12 mouse cellular contexts compared by ENCODE assay signal in genomic region chr1:137091762-137092161, GRCm38 (mm10).
DNase-seq lines count a peak whose midpoint lies in the region; ATAC-seq and TF ChIP-seq lines count a peak whose summit lies in the region.
"Had no signal": no experiment of that assay in that cellular context is flagged by ENCODE, and none has a peak within 500 bp of the region (broad histone marks: within the 10 kb centered on the region; RNA-seq: fewer than 3 reads in every experiment).

No protein-coding gene starts in this region.

- H3K27ac ChIP-seq in lung, embryonic 14.5 days (ENCODE audit: low read depth): no peak overlapping the region
- H3K27ac ChIP-seq: kidney, postnatal 0 days had no signal

- ATAC-seq in lung, embryonic 14.5 days (ENCODE audit: insufficient read depth): no peak

- no peak overlapping the region for H3K4me3 ChIP-seq in lung, embryonic 14.5 days (ENCODE audit: low read depth, low read length)

- H3K36me3 ChIP-seq in lung, embryonic 14.5 days (ENCODE audit: insufficient read depth): no peaks in the 10 kb centered on the region

- no peak overlapping the region for H3K9ac ChIP-seq in lung, embryonic 14.5 days

- peak; percentile 72 for DNase-seq in embryo, embryonic 10 days (ENCODE audit: low spot score)
- no peak for DNase-seq in embryo, embryonic 9.5 days (ENCODE audit: extremely low spot score)
- DNase-seq in lung, embryonic 14.5 days: peak; percentile 20
- DNase-seq in lung, postnatal 10 days: no peak
- peak; percentile 59 for DNase-seq in mesoderm, embryonic 11.5 days (ENCODE audit: low read depth, low spot score)
- peak; percentile 33 for DNase-seq in telencephalon, adult 2 months (ENCODE audit: low read depth, low spot score)
- no peak for DNase-seq in gastrocnemius, adult 8-10 months (ENCODE audit: low spot score in 2 of 2)
- no peak for DNase-seq in cerebellum, adult 11 months
- DNase-seq: adrenal gland, adult 8-10 months; cerebellum, adult 2 months; heart, postnatal 4 days had no signal

- WGBS in lung, embryonic 14.5 days: 34% methylated on average over 9 of the region's 9 CpGs

- no peaks in the 10 kb centered on the region for H3K27me3 ChIP-seq in lung, embryonic 14.5 days (ENCODE audit: insufficient read depth, low read length)

- no peak for TF ChIP-seq CTCF in lung, embryonic 14.5 days (IDR thresholded peaks at IDR 0.05; ENCODE audit: low read depth)

- no peaks in the 10 kb centered on the region for H3K4me1 ChIP-seq in lung, embryonic 14.5 days (ENCODE audit: insufficient read depth)

- H3K4me2 ChIP-seq in lung, embryonic 14.5 days: no peak overlapping the region

- H3K9me3 ChIP-seq in lung, embryonic 14.5 days (ENCODE audit: low read depth, low read length): no peaks in the 10 kb centered on the region

Comparison
In these comparisons a context has a peak if more than half of its experiments do, and no peak if none do; other contexts are left out.
1. DNase-seq: peak in embryo, embryonic 10 days (single experiment), lung, embryonic 14.5 days (single experiment), mesoderm, embryonic 11.5 days (single experiment) and telencephalon, adult 2 months (single experiment); none in embryo, embryonic 9.5 days (single experiment), lung, postnatal 10 days (single experiment), gastrocnemius, adult 8-10 months (0 of 2) and cerebellum, adult 11 months (single experiment).